Mouse (Mus musculus) thymus, adult 2 months (tissue): Measurements from ENCODE around the gene Foxa3. TPM values are rescaled to one million over a fixed set of nuclear protein-coding genes. Genes with fewer than 3 reads are reported as not detected.
A peak's percentile ranks its signal among the peaks of the same experiment; 100 is the strongest.

ENCODE experiments used
- DNase-seq: peaks from one replicate; pipeline ENCODE4 v3.0.0; 2021
- H3K27ac ChIP-seq: fragments of 200-500 bp; 2 replicates; pipeline ENCODE4 v1.5.1; 2012; ENCODE audit warnings: low read length, control low read depth; ENCODE audit not compliant: control insufficient read depth, insufficient read depth
- H3K27me3 ChIP-seq: fragments of 200-500 bp; 2 replicates; pipeline ENCODE4 v1.6.1; 2012; ENCODE audit warnings: mild to moderate bottlenecking, low read length, moderate library complexity, mixed read lengths; ENCODE audit not compliant: control insufficient read depth, insufficient read depth
- H3K36me3 ChIP-seq: fragments of 200-500 bp; 2 replicates; pipeline ENCODE4 v1.6.1; 2012; ENCODE audit warnings: mild to moderate bottlenecking, low read length, moderate library complexity; ENCODE audit not compliant: control insufficient read depth, insufficient read depth
- H3K4me1 ChIP-seq: fragments of 200-500 bp; replicated peaks from 2 replicates; pipeline ENCODE4 v1.6.1; 2012; ENCODE audit warnings: low read length; ENCODE audit not compliant: control insufficient read depth, insufficient read depth
- H3K4me3 ChIP-seq: fragments of 200-500 bp; 2 replicates; pipeline ENCODE4 v1.5.1; 2012; ENCODE audit warnings: mild to moderate bottlenecking, low read length, control low read depth, moderate library complexity; ENCODE audit not compliant: control insufficient read depth, insufficient read depth
- CTCF ChIP-seq: fragments of 200-500 bp; IDR thresholded peaks from 2 replicates; pipeline ENCODE4 v1.5.1; 2012; ENCODE audit warnings: mild to moderate bottlenecking, control low read depth, low read length, moderate library complexity, borderline replicate concordance; ENCODE audit not compliant: control insufficient read depth, poor library complexity, insufficient read depth; ENCODE audit errors: extremely low read depth
- POLR2A ChIP-seq: fragments of 200-500 bp; IDR thresholded peaks from 2 replicates; pipeline ENCODE4 v1.6.1; 2012; ENCODE audit warnings: mild to moderate bottlenecking, low read length, control low read depth, moderate library complexity; ENCODE audit not compliant: control insufficient read depth, poor library complexity, insufficient read depth; ENCODE audit errors: extremely low read depth
- WGBS: fragments of 180-500 bp; shearing (Covaris S2); methylation state at CpG from one replicate; pipeline ENCODE4 v1.1.7; 2018; 5-methylcytosine and 5-hydroxymethylcytosine counted together
- polyA plus RNA-seq: library from polyadenylated mRNA; depleted of rRNA; stranded (reverse); fragments of >200 nt; gene quantifications from 2 replicates; pipeline ENCODE4 v1.2.3, GENCODE M21; 2012

Foxa3 gene
- polyA plus RNA-seq, 1 experiment: 0.51 TPM

DNA sequence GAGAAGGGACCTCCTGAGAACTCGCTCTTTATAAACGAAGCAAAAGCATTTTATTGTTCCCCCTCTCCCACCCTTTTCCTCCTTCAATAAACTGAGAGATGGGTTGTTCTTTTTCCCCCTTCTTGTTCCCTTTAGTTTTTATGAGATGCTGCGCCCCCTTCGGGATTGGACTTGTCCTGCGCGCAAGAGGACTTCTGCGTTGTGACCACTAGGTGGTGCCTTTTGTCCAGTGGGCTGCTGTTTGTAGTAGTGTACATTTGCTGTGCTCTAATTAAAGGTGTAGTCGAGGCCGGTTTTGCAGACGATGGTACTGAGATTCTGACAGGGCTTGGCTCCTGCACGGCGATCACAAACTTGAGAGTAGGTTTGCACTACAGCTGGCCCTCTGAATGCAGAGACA, 16.9 kb downstream of the Foxa3 start:
- Histone ChIP-seq H3K27me3 (no peaks in the 10 kb centered on the region), H3K4me3 (no peak overlapping the region), H3K4me1 (peaks cover 27% of the 10 kb centered on the region), H3K36me3 (no peaks in the 10 kb centered on the region), H3K27ac (no peak overlapping the region)
- DNase-seq: peak; percentile 78
- TF ChIP-seq POLR2A: no peak
- TF ChIP-seq CTCF: peak; percentile 84; the same call in 1 of the 2 replicates
- WGBS: 10% methylated on average over 12 of the region's 12 CpGs

DNA sequence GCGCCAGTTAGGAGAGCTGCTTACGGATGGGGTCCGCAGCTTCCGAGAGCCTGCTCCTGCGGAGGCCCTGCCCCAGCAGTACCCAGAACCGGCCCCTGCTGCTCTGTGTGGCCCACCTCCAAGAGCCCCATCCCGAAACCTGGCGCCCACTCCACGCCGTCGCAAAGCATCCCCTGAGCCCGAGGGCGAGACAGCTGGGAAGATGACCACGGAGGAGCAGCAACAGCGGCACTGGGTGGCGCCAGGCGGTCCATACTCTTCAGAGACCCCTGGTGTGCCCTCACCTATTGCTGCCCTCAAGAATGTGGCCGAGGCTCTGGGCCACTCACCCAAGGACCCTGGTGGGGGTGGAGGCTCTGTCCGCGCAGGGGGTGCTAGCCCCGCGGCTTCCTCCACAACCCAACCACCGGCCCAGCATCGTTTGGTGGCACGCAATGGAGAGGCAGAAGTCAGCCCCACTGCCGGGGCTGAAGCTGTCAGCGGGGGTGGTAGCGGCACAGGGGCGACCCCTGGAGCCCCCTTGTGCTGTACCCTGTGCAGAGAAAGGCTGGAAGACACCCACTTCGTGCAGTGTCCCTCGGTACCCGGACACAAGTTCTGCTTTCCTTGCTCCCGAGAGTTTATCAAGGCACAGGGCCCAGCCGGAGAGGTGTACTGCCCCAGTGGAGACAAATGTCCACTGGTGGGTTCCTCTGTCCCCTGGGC, 17.8 kb downstream of the Foxa3 start:
- Histone ChIP-seq H3K36me3 (no peaks in the 10 kb centered on the region), H3K4me1 (peaks cover 30% of the 10 kb centered on the region), H3K4me3 (no peak overlapping the region), H3K27me3 (no peaks in the 10 kb centered on the region), H3K27ac (no peak overlapping the region)
- TF ChIP-seq POLR2A (no peak), CTCF (no peak)
- DNase-seq: no peak
- 94% methylated on average over 34 of the region's 34 CpGs for WGBS

DNA sequence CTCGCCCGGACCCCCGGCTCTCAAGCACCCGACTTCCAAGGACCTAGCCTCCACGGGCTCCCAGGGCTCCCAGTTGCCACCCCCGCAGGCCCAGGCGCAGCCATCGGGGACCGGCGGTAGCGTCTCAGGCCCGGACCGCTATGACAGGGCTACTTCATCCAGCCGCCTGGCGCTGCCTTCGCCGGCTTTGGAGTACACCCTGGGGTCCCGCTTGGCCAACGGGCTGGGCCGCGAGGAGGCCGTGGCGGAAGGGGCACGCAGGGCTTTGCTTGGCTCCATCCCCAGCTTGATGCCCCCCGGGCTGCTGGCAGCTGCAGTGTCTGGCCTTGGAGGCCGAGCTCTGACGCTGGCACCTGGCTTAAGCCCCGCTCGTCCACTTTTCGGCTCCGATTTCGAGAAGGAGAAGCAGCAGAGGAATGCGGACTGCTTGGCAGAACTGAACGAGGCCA, 18.7 kb downstream of the Foxa3 start:
- no peak overlapping the region for H3K27ac ChIP-seq
- H3K27me3 ChIP-seq: no peaks in the 10 kb centered on the region
- TF ChIP-seq CTCF (no peak), POLR2A (no peak)
- WGBS: 24% methylated on average over 34 of the region's 34 CpGs
- H3K36me3 ChIP-seq: no peaks in the 10 kb centered on the region
- DNase-seq: no peak
- H3K4me1 ChIP-seq: peaks cover 30% of the 10 kb centered on the region
- H3K4me3 ChIP-seq: peak overlapping the region; percentile 90

DNA sequence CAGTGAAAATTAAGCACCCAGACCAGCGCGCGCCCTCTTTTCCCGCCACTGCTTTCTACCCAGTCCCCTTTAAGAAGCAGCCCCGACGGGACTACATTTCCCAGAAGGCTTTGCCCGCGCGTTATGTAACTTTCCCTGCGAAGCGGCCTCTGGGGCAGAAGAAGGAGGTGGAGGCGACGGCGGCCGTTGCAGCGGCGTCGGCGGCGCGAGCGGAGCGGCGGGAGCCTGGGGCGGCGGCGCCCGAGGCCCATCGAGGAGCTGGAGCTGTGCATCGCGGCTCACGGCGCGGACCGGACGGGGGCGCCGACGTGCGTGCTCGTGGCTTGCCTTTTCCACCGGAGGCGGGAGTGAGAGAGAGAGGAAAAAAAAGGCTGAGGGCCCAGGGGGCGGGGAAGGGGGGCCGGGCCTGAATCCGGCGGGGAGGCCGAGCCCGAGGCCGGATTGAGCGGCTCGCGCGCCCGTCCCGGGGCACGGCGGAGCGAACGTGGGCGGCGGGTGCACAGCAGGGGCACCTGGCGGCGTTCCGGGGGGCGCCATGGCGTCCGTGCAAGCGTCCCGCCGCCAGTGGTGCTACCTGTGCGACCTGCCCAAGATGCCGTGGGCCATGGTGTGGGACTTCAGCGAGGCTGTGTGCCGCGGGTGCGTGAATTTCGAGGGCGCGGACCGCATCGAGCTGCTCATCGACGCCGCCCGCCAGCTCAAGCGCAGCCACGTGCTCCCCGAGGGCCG, 19.3 kb downstream of the Foxa3 start, which contains the start of gene Irf2bp1:
Gene Irf2bp1, plus strand, starts transcription at position 143 of the 729 bp plus-strand sequence.
- peak; percentile 94 for DNase-seq
- H3K27me3 ChIP-seq: no peaks in the 10 kb centered on the region
- under 1% methylated on average over 90 of the region's 90 CpGs for WGBS
- peak within 1 kb of the TSS; percentile 90 for H3K4me3 ChIP-seq
- peaks cover 36% of the 10 kb centered on the region for H3K4me1 ChIP-seq
- TF ChIP-seq CTCF: peak; percentile 55; the same call in 1 of the 2 replicates
- peak; percentile 87 for TF ChIP-seq POLR2A
- H3K27ac ChIP-seq: peak within 1 kb of the TSS; percentile 72
- no peaks in the 10 kb centered on the region for H3K36me3 ChIP-seq

DNA sequence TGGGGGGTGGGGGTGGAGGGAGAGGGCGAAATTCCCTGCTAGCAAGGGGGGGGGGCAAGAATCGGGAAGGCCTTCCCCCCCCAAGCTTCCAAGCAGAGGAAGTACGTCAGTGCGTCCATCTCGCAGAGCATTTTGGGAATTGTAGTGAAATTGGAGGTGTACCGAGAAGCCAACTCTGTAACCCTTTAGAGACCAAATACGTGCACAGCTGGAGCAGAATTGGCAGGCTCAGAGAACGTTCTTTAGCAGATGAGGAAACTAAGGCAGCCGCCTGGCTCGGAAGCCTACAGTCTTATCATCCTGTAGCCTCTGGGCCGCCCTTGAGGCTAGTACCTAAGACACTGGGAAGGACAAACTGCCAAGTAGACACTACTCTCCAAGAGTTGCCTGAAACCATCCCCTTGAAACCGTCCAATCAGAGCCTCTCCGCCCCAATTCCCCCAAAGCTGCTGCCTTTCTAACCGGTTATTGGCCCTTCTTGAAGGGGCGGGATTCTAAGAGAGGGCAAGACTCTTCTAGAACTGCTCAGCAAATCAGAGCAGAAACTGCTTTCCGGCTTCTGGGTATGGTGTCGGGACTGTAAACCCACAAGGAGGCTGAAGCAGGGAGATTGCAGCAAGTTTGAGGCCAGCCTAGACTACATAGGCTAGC, 20.4 kb downstream of the Foxa3 start:
- Histone ChIP-seq H3K4me3 (peak overlapping the region; percentile 38), H3K27ac (peak overlapping the region; percentile 65), H3K4me1 (peaks cover 40% of the 10 kb centered on the region), H3K27me3 (no peaks in the 10 kb centered on the region), H3K36me3 (no peaks in the 10 kb centered on the region)
- DNase-seq: peak; percentile 69
- under 1% methylated on average over 17 of the region's 17 CpGs for WGBS
- TF ChIP-seq CTCF (no peak), POLR2A (no peak)

DNA sequence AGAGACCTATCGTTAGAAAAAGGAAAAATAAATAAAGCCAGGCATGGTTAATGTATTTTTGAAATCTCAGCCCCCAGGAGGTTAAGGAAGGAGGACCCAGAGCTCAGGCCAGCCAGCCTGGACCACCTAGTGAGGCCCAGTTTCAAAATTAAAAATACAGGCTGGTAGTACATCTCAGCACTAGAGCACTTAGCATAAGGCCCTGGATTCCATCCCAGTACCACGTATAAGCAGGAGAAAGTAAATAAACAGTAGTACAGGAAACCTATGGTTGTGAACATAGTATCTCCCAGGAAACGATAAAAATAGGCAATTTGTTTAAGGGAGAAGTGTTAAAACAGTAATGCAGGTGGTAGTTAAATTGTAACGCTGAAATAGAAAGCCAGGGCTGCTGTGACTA, 21.2 kb downstream of the Foxa3 start:
- 0 out of 2 replicates have a peak, but pooled peaks cover 6% of the 10 kb centered on the region for H3K36me3 ChIP-seq
- peaks cover 40% of the 10 kb centered on the region for H3K4me1 ChIP-seq
- H3K4me3 ChIP-seq: no peak overlapping the region
- 26% methylated on average over 4 of the region's 4 CpGs for WGBS
- no peaks in the 10 kb centered on the region for H3K27me3 ChIP-seq
- peak overlapping the region; percentile 65 for H3K27ac ChIP-seq
- TF ChIP-seq POLR2A (no peak), CTCF (no peak)
- DNase-seq: no peak
